Mouse (Mus musculus): ENCODE data around the gene S100a5.
A peak's percentile ranks its signal among the peaks of the same experiment; 100 is the strongest.

The S100a5 gene

DNA sequence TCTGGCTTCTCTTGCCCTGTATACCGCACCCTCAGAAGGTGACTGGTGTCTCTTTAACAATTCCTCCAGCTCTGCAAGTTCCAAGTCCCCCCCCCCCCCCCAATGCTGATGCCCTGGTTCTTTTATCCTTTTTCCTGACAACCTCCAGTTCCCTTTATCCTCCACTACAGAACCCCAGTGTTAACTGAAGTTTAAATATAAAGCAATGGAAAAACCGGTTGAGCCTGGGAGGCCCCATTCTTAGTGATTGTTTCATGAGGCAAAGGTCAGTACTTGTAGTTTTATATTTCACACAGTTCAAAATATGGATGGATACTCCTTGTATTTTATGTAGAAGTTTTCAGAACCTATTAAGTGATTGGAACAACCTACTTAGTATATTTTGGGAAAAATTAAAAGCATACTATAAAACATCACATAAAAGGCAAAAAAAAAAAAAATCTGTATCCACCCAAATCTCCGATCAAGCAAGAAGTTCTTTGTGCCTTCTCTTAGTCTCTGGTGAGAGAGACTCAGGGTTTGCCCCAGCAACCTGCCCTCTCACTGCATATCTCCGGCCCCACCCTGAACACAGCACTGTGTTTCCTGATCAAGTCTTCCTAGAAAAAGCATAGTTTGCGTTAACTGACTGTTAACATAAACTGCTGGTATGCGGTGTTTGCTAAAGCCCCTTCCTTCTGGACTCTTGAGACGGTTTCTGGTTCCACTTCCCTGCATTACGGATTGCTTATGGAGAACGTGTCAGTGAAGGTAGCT is 18.1 kb downstream of the S100a5 start:
- no peak for DNase-seq (ENCODE audit: low spot score)

DNA sequence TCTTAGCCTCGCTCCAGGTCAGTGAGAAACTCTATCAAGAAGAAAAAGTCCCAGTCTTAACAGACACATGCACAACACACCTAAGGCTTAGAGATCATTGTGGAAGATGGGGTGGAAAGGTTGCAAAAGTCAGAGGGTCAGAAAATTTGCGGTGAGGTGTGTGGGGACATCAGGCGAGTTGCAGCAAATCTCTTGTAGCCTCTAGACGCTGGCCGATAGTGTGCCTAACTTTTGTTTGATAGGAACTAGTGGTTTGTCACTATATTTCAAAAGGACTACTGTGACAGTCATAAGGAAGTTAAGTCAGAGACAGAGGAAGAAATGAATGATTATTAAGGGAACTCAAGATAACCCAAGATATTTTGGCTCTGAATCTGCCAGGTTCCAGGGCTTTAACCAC is 19.0 kb downstream of the S100a5 start:
- DNase-seq (ENCODE audit: low spot score): no peak

DNA sequence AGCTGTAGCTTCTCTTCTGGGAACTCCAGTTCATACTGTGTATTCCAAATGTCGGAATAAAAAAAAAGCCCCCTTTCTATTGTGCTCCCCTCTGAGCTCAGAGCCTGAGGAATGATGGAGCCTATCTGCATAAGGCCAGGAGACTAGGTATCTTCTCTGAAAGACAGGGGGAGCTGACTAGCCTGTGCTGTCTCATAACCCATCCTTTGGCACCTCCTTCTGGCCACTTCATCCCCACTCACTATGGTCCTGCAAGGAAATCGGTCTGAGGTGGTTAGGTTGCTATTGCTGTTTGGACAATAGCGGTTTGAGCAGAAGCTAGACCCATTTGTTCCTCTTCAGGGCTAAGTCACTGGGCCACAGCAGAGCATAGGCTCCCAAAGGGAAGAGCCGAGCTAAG is 19.5 kb downstream of the S100a5 start:
- peak; percentile 26 for DNase-seq (ENCODE audit: low spot score)

DNA sequence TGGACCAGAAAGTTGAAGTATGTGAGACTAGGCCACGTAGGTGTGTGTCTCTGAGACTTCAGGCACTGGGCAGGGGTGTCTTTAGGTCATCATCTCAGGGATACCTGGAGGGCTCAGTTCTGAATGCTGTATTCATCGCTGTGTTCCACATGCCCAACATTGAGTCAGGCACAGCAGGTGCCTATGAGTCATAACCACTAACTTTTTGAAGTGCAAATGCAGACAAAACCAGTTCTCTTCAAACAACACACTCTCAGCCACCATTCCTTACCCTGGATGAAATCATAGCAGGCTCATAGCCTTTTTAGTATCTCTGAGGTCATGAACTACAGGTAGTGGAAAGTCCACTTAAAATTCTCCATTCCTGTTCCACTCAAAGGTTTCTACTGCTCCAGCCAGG is 21.0 kb downstream of the S100a5 start:
- no peak for DNase-seq (ENCODE audit: low spot score)

DNA sequence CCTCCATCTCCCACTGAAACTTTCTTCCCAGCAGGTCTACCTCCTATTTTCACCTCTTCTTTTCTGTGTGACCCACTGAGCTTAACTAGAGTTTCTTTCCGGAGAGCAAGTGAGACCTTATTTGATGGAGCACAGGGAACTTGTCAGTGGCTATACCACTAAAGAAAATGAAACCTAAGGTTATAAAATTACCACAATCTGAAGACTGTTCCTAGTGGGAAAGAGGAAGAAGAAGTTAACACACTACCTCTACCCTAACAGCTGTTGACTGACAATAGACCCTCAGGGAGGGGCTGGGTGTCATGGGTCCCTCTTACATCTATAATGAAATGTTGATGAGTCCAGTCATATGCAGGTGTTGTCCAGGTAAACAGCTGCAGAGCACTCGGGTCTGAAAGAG is 23.7 kb downstream of the S100a5 start:
- DNase-seq (ENCODE audit: low spot score): no peak

DNA sequence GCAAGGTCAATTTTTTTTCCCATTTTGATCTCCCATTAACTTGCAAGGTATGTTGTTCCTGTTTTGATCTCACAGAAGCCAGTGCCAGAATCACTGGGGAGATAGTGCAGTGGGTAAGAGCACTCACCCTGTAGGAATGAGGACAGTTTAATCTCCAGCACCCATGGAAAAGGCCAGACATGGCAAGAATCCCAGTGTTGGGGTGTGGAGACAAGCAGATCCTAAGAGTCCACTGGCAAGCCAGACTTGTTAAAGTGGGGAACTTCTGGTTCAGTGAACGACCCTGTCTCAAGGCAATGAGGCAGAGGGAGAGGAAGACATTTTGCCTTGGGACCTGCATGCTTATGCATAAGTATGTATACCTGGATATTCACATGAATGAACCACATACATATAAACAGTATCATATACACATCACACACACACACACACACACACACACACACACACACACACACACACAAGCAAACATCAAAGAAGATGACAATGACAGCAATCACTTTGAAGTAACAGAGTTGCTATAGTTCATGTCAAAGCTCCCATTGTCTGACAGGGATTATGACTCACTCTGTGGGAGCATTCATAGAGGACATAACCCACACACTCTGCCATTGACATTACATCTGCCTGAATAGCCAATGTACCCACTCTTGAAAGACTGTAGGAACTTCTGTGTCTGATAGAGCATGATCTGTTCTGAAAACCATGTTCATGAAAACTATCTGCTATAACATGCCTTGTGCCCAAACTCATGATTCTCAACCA is 30.4 kb downstream of the S100a5 start:
- DNase-seq (ENCODE audit: low spot score): no peak

DNA sequence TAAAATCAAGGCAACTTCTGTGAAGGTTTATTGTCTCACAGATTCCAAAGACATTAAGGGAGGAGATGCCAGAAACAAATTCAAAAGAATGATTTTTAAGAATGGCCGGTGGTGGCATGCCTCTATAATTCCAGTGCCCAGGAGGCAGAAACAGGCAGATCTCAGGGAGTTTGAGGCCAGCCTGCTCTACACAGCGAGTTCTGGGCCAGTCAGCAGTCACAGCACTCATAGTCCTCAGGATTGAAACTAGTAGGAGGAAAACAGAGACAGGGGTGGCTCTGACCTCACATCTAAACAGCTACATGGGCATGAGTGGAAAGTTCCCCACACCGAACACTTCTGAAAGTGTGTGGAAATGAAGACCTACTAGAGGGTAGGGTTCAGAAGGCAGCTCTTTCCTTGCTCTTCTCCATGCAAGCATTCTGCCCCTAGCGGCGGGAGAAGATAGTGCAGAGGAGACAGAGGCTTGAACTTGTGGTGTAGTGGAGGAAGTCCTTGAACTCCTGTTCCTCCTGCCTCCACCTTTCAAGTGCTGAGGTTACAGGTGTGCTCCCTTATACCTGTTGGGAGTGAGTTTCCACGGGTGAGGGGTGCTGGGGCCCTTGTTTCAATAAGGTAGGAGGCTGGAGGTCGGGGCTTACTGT is 31.3 kb downstream of the S100a5 start:
- DNase-seq (ENCODE audit: low spot score): peak; percentile 55

DNA sequence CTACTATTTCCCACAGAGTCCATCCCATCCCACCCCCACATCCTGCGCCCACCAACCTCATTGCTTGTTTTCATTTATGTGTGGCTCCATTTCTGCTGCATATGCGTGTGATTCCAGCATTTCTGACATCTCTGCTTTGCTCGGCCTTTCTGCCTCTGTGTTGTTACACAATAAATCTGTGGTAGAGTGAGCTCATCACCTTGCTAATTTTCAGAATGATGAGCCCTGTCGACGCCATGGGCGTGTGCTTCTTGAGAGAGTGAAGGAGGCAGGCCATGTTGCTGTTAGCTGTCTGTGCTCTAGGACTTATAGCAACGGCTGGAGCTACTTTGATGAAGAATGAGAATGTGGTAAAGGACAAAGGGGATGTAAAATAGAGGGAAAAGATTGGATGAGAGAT is 32.7 kb downstream of the S100a5 start:
- no peak for DNase-seq (ENCODE audit: low spot score)

DNA sequence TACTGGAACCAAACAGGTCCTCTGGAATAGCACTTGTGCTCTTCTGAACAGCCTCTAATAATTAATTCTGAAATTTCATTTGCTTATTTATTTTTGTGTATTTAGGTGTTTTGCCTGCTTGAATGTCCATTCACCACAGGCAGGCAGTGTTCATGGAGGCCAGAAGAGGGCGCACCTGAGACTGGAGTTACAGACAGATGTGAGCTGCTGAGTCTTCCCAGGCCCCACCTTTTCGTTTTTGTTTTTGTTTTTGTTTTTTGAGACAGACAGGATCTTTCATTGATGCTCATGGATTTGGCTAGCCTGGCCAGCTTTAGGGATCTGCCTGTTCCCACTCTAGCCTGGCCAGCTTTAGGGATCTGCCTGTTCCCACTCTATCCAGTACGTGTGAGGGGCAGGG is 35.9 kb downstream of the S100a5 start:
- peak; percentile 47 for DNase-seq (ENCODE audit: low spot score)

DNA sequence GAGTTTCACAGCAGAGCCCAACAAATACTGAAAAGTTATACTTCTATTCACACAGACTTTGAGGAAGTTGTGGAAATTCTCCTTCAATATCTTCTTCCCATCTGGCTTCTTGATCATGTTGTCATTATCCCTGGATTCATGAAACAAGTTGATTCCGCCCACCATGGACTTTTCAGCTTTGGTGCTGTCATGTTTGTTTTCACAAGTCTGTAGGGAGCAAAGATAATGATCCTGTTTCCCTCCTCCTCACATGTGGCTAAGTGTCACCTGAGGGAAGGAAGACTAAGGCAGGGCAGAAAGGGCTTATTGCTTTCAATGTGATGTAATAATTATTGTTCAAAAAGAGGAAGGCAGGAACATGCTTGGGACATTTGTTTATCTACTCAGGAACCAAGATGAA is 39.0 kb downstream of the S100a5 start:
- no peak for DNase-seq (ENCODE audit: low spot score)

DNA sequence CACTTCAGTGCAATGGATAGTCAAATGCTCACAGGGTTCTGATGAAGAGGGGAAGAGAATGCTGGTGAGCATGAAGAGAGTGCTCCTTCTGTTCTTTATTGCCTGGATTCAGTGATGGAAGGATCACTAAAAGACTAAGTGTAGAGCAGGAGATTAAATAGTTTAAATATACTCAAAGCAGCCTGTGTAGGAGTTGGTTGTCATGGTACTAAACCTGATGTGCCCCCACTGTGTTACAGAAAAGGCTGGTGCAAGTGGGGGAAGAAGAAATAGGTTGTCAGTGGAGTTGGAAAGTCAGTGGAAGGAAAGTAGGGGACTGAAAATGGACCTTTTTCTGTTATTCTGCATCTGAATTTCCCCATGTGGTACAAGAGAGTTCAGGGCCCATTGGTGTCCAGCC is 40.7 kb downstream of the S100a5 start:
- no peak for DNase-seq (ENCODE audit: low spot score)

DNA sequence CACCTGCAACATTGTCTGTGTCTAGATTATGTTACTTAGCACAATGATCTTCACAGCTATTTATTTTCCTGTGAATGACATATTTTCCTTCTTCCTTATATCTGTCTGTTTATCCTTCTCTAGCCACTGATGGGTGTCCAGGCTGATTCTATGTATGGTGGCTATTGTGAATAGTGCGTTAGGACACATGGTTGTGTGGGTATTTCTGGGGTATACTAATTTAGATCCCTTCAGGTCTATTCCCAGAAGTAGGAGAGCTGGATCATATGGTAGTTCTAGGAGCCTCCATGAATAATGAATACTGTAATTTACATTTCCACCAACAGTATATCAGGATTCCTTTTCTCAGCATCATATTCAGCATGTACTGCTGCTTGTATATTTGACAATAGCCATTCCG is 41.5 kb downstream of the S100a5 start:
- no peak for DNase-seq (ENCODE audit: low spot score)

DNA sequence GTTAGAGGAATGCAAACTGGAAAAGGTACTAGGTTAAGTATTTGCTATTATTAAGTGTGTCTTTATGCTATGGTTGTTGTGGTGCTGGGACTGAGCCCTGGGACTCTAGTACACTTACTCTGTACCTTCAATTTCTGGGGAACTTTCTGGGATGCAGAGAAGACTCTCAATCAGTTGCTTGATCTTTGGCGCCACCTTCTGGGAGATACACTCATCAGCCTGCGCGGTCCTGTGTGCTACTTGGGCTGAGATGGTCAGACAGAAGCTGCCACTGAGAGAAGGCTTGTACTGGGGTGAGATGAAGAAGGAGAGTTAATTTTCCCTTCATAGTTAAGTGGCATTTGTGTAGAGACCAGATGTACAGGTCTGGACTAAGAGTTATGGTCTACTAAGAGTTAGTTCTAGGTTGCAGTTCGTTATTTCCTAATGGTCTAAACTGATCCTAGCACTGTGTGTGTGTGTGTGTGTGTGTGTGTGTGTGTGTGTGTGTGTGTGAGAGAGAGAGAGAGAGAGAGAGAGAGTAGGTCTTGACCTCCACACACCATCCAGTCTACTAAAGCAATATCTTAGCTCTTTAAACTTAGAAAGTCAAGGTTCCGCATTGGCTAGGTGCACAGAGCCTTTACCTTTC is 44.7 kb downstream of the S100a5 start:
- peak; percentile 93 for DNase-seq (ENCODE audit: low spot score)

DNA sequence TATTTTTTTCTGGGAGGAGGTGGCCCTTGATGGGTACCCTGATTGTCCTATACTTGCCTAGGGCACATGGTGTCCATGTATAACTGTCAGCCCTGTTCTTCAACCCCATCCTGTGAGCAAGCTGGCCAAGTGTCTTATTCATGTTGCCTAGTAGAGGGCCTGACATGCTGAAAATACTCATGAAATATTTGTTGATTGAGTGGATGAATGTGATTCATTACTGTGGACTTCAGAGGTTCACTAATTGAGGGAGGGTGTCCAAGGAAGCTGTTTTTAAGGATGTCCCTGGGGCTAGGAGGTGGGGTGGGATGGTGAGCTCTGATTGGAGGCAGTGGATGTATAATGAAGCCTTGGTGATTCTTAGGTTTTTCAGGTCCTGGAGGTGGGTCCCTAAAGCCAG is 45.4 kb downstream of the S100a5 start, which contains the start of gene S100a7a:
Gene S100a7a, plus strand, starts transcription at position 301 of the 400 bp plus-strand sequence.
- DNase-seq (ENCODE audit: low spot score): no peak

DNA sequence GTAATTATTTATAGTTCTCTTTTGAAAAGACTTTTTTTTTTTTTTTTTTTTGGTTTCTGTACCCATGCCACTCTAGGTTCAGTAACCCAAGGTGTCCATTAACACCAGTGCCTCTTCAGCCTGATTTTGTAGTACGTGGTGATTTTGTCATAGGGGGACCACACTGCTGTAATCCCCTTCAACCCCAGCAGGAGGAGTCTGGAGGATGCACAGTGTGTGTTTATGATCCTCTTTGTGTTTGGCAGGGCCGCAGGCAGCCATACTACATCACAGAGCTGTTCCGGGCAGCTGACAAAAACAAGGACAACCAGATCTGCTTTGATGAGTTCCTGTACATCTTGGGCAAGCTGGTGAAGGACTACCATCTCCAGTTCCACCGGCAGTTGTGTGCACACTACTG is 49.1 kb downstream of the S100a5 start:
- DNase-seq (ENCODE audit: low spot score): peak; percentile 7

DNA sequence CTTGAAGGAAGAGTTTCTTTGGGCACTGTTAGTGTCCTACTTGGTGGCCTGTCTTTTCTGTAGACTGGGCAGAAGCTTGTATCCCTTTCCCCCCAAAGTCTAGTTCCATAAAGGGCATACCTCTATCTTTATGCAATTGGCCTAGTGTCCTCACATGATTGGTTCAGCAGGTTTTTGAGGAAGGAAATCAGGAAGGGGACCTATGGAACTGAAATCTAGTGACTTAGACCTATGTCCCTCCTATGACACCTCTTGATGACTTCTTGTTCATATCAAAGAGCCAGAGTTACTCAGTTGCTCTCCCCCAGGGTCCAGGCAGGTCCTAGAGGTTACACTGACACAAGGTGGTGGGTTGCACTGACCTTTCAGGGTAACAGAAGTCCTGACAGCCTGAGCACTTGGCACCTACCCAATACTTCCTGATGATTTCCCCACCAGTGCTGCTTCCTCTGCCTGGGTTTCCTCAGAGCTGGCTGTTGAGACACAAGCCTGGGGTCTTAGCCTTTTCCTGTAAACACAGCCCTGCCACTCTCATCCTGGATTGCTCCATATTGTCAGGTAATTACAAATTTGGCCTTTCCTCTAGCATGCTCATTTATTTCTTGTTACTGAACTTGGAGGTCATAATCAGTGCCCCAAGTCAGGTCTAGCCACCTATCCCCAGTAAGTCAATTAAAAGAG is 51.2 kb downstream of the S100a5 start:
- DNase-seq (ENCODE audit: low spot score): no peak
